Mouse (Mus musculus) liver, embryonic 14.5 days (tissue): Measurements from ENCODE around the gene 9530068E07Rik. TPM values are rescaled to one million over a fixed set of nuclear protein-coding genes. Genes with fewer than 3 reads are reported as not detected.
A peak's percentile ranks its signal among the peaks of the same experiment; 100 is the strongest.

Experiments
- ATAC-seq: fragments of 200-750 bp; cut with Nextera tagmentation; 2 replicates; pipeline ENCODE4 v1.8.0; 2017; ENCODE audit warnings: moderate number of reproducible peaks, mild to moderate bottlenecking, moderate library complexity; ENCODE audit not compliant: insufficient read depth
- DNase-seq, 3 experiments: peaks; one replicate each; pipeline ENCODE4 v3.0.0-alpha.2; 2012 to 2013; ENCODE audit warnings: low read depth in 3 of 3, low spot score in 3 of 3
- H3K27ac ChIP-seq: fragments of 300-500 bp; sonication (generic); 2 replicates; pipeline ENCODE4 v1.5.1; 2014; ENCODE audit warnings: moderate library complexity, mild to moderate bottlenecking, control low read depth, inconsistent platforms
- H3K27me3 ChIP-seq: fragments of 300-500 bp; sonication (generic); 2 replicates; pipeline ENCODE4 v1.6.1; 2014; ENCODE audit warnings: mild to moderate bottlenecking, low read length, moderate library complexity; ENCODE audit not compliant: control insufficient read depth, insufficient read depth
- H3K36me3 ChIP-seq: fragments of 300-500 bp; sonication (generic); replicated peaks from 2 replicates; pipeline ENCODE4 v1.6.1; 2014; ENCODE audit warnings: low read depth; ENCODE audit not compliant: control insufficient read depth, insufficient read depth
- H3K4me1 ChIP-seq, 2 experiments: fragments of 200-500 bp in 1 of 2; fragments of 300-500 bp in 1 of 2; sonication (generic) in 1 of 2; replicated peaks; 2 replicates each; pipeline ENCODE4 v1.6.1; 2012 to 2014; ENCODE audit warnings: antibody characterized with exemption in 1 of 2, inconsistent platforms in 1 of 2, low read length in 1 of 2; ENCODE audit not compliant: control insufficient read depth in 2 of 2, insufficient read depth in 2 of 2
- H3K4me2 ChIP-seq: fragments of 300-500 bp; sonication (generic); 2 replicates; pipeline ENCODE4 v1.6.1; 2014; ENCODE audit warnings: low read depth, mild to moderate bottlenecking, control low read depth, moderate library complexity
- H3K4me3 ChIP-seq, 2 experiments: fragments of 200-500 bp in 1 of 2; fragments of 300-500 bp in 1 of 2; sonication (generic) in 1 of 2; 2 replicates each; pipeline ENCODE4 v1.5.1; 2012 to 2014; ENCODE audit warnings: low read depth in 2 of 2, low read length in 2 of 2, mild to moderate bottlenecking in 2 of 2, control low read depth in 1 of 2, inconsistent platforms in 1 of 2, moderate library complexity in 1 of 2; ENCODE audit not compliant: insufficient read depth in 1 of 2
- H3K9ac ChIP-seq: fragments of 300-500 bp; sonication (generic); replicated peaks from 2 replicates; pipeline ENCODE4 v1.6.1; 2014; ENCODE audit warnings: mild to moderate bottlenecking, control low read depth, moderate library complexity
- H3K9me3 ChIP-seq: fragments of 300-500 bp; sonication (generic); 2 replicates; pipeline ENCODE4 v1.6.1; 2016; ENCODE audit warnings: low read length, mixed read lengths; ENCODE audit not compliant: control insufficient read depth
- CTCF ChIP-seq: IDR thresholded peaks from 2 replicates; pipeline ENCODE4 v1.5.1; 2016; ENCODE audit warnings: antibody characterized with exemption, low read depth, control low read depth
- EP300 ChIP-seq: IDR thresholded peaks from 2 replicates; pipeline ENCODE4 v1.6.1; 2016; ENCODE audit warnings: antibody characterized with exemption, low read depth
- WGBS: fragments of 180-500 bp; shearing (Covaris S2); extraction: QIAGEN DNeasy Blood & Tissue Kit; methylation state at CpG from one replicate; pipeline ENCODE4 v1.1.7; 2014; ENCODE audit not compliant: insufficient replicate concordance; 5-methylcytosine and 5-hydroxymethylcytosine counted together
- polyA plus RNA-seq, 2 experiments: library from polyadenylated mRNA; depleted of rRNA in 1 of 2; stranded (reverse) in 1 of 2; unstranded in 1 of 2; fragments of >200 nt; fragmentation: Nextera tagmentation in 1 of 2; extraction: Ambion mirVana in 1 of 2; gene quantifications; 2 replicates each; pipeline versions ENCODE4 v1.2.1 to v1.2.3; 2012 to 2014

Gene 9530068E07Rik
- polyA plus RNA-seq, 2 experiments: 31.3 to 44.7 TPM

- no peak for TF ChIP-seq CTCF
- TF ChIP-seq EP300: no peak
- Histone ChIP-seq H3K27me3 (no peaks in the 10 kb centered on the region), H3K4me3 (no peak overlapping the region), H3K36me3 (peaks cover 11% of the 10 kb centered on the region), H3K4me2 (no peak overlapping the region), H3K4me1 (peaks cover 4 to 32% of the 10 kb centered on the region in 2 experiments), H3K9ac (no peak overlapping the region), H3K9me3 (no peaks in the 10 kb centered on the region), H3K27ac (no peak overlapping the region)
- DNase-seq (no peak), ATAC-seq (no peak)
- 57% methylated on average over 2 of the region's 2 CpGs for WGBS
These were observed 25.7 kb upstream of the 9530068E07Rik start for GRCm38 (mm10) chr11:52370538-52370937.

DNA sequence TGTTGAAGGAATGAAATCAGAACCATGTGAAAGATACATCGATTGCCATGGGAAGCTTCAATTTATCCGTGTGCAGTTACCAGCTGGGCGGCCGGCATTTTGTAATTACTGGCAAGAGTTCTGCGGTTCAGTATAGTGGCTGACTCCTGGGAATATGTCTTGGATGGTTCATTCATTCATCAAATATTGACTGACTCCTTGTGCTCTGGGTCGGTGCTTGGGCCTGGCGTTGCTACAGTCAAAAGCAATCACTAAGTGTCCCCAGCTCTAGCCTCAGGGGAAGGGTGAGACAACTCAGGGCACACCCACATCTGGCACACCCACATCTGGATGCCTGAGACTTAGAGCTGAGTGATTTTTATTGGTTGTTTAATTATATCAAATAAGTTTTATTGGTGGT, 22.4 kb upstream of the 9530068E07Rik start:
- no peak for DNase-seq
- H3K27me3 ChIP-seq: no peaks in the 10 kb centered on the region

GRCm38 (mm10) chr11:52374340-52374739, 21.9 kb upstream of the 9530068E07Rik start:
- H3K27me3 ChIP-seq: no peaks in the 10 kb centered on the region
- ATAC-seq (0 out of 2 replicates have a peak, but pooled peaks have one; percentile 28), DNase-seq (no peak)
- H3K4me3 ChIP-seq: no peak overlapping the region
- TF ChIP-seq CTCF (peak; percentile 97), EP300 (no peak)
- peaks cover 0 to 12% of the 10 kb centered on the region in 2 experiments; a peak in 2 of 4 replicates for H3K4me1 ChIP-seq
- WGBS: 61% methylated on average over 6 of the region's 6 CpGs
- H3K9me3 ChIP-seq: no peaks in the 10 kb centered on the region
- no peak overlapping the region for H3K27ac ChIP-seq
- no peak overlapping the region for H3K4me2 ChIP-seq
- peaks cover 33% of the 10 kb centered on the region for H3K36me3 ChIP-seq
- no peak overlapping the region for H3K9ac ChIP-seq

More for the DNA sequence above, 22.4 kb upstream of the 9530068E07Rik start:
- H3K36me3 ChIP-seq: peaks cover 28% of the 10 kb centered on the region
- no peaks in the 10 kb centered on the region for H3K9me3 ChIP-seq
- H3K4me2 ChIP-seq: no peak overlapping the region
- no peak for ATAC-seq
- no peak overlapping the region for H3K4me3 ChIP-seq
- peaks cover 0 to 17% of the 10 kb centered on the region in 2 experiments; a peak in 2 of 4 replicates for H3K4me1 ChIP-seq
- WGBS: 77% methylated on average over 7 of the region's 7 CpGs
- no peak overlapping the region for H3K9ac ChIP-seq
- TF ChIP-seq EP300: no peak
- TF ChIP-seq CTCF: no peak
- no peak overlapping the region for H3K27ac ChIP-seq

DNA sequence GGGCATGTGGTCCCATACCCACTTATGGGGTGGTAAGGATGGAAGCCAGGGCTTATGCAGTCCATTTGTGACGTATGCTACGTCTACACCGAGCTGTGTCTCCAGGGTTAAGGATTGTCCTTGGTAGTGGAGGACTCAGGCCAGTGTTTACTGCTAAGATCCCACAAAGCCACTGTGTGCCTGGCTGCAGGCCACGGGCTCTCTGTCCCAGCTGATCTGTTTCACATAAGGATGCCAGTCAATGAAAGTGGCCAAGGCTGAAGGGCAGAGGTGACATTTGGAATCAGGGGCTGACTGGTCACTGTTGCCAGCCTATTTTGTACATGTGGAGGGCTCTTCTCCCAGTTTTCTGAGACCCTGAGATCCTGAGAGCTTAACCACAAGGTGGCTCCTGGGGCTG, 18.6 kb upstream of the 9530068E07Rik start:
- ATAC-seq (no peak), DNase-seq (no peak)
- WGBS: 70% methylated on average over 4 of the region's 4 CpGs
- no peaks in the 10 kb centered on the region for H3K27me3 ChIP-seq
- H3K4me3 ChIP-seq: no peak overlapping the region
- H3K27ac ChIP-seq: no peak overlapping the region
- peaks cover 36% of the 10 kb centered on the region for H3K36me3 ChIP-seq
- no peak overlapping the region for H3K4me2 ChIP-seq
- 0 out of 4 replicates have a peak, but pooled peaks cover 0 to 2% of the 10 kb centered on the region in 2 experiments for H3K4me1 ChIP-seq
- no peak for TF ChIP-seq CTCF
- no peak for TF ChIP-seq EP300
- no peak overlapping the region for H3K9ac ChIP-seq
- no peaks in the 10 kb centered on the region for H3K9me3 ChIP-seq

DNA sequence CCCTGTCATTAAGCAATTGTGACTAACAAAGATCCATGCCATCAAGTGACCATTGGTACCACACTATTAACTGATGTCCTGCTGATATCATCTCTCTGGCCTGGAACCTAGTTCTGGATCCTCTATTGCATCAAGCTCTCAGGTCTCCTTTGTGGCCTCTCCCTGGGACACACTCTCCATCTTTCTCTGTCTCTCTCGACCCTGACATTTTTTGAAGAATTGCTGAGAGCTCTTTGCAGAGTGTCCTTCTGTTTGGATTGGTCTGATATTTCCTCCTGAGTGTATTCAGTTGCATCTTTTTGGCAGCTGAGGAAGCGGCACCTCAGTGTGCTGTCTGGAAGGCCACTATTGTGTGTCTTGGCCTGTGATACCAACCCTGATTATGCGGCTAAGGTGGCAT, 17.0 kb upstream of the 9530068E07Rik start:
- Histone ChIP-seq H3K9me3 (no peaks in the 10 kb centered on the region), H3K27me3 (no peaks in the 10 kb centered on the region), H3K4me3 (no peak overlapping the region), H3K27ac (no peak overlapping the region), H3K4me1 (no peaks in the 10 kb centered on the region), H3K36me3 (peaks cover 42% of the 10 kb centered on the region), H3K9ac (no peak overlapping the region), H3K4me2 (no peak overlapping the region)
- DNase-seq: no peak
- no peak for ATAC-seq
- TF ChIP-seq EP300 (no peak), CTCF (no peak)
- WGBS: 85% methylated on average over 3 of the region's 3 CpGs
